Mouse (Mus musculus): Measurements from ENCODE around the gene Aurkb. TPM values are rescaled to one million over a fixed set of nuclear protein-coding genes. Genes with fewer than 3 reads are reported as not detected.
A peak's percentile ranks its signal among the peaks of the same experiment; 100 is the strongest.

Aurkb gene
- polyA plus RNA-seq, 1 experiment from 2014 or later: 171 TPM

DNA sequence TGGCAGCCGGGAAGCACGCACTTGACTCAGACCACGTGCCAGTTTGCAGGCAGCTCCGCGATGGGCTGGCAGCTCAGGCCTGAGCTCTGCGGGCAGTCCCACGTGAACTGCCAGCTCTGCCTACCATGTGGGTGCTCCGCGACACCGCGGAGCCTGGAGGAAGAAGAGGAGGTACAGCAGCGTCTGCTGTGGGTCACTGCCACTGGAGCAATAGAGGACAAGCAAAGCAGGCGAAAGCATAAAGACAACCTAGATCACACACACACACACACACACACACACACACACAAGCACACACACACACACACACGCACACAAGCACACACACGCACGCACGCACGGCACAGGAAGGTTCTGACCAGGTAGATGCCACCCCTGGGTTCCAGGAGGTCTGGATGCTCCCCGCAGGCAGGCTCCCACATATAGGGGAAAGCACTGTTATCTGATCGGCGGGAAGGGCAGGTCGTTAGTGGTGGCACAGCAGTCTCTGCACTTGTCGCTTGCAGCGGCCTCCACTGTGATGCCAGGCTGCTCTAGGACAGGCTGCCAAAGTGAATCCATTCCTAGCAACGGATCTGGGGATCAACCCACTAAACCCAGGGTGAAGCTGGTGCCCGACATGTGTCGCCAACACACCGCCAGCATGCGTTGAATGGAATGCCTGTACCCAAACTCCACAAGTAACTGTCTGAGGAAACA is 20.9 kb downstream of the Aurkb start:
- H3K36me3 ChIP-seq: no peaks in the 10 kb centered on the region
- H3K9ac ChIP-seq (replicated peaks): peak overlapping the region; percentile 51
- peaks cover 7% of the 10 kb centered on the region for H3K27me3 ChIP-seq
- peak overlapping the region; percentile 45 for H3K4me3 ChIP-seq (replicated peaks)
- ATAC-seq (ENCODE audit: insufficient number of reproducible peaks, insufficient read depth, low FRiP score, low TSS enrichment, low read depth): no peak
- peaks cover 23% of the 10 kb centered on the region for H3K4me1 ChIP-seq (replicated peaks)
- no peaks in the 10 kb centered on the region for H3K9me3 ChIP-seq
- H3K4me2 ChIP-seq: peak overlapping the region; percentile 93
- under 1% methylated on average over 28 of the region's 29 CpGs for WGBS
- H3K27ac ChIP-seq: no peak overlapping the region

DNA sequence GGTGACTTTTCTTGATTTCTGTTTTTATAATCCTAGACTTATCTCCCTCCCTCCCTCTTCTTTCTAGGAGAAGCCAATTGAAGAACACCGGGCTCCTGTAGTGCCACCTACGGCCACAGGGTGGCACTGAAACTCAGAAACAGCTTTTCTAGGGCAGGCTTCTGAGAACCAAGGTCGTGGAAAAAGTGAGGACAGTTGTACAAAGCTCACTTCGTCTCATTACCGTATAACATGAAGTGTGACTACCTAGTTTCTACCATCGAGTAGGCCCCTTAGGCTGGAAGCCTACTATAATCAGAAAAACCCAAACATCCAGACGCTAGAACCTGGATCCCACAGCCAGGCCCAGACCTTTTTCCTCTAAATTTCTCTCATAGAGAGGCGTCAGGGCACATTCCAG is 21.5 kb downstream of the Aurkb start:
- 0 out of 2 replicates have a peak overlapping the region, but pooled peaks have one; percentile 47 for H3K27ac ChIP-seq
- no peaks in the 10 kb centered on the region for H3K9me3 ChIP-seq
- WGBS: 10% methylated on average over 8 of the region's 8 CpGs
- peaks cover 4% of the 10 kb centered on the region; the same call in 1 of the 2 replicates for H3K27me3 ChIP-seq
- H3K36me3 ChIP-seq: no peaks in the 10 kb centered on the region
- peak overlapping the region; percentile 45 for H3K4me3 ChIP-seq (replicated peaks)
- no peak overlapping the region for H3K9ac ChIP-seq (replicated peaks)
- no peak for ATAC-seq (ENCODE audit: insufficient number of reproducible peaks, insufficient read depth, low FRiP score, low TSS enrichment, low read depth)
- peak overlapping the region; percentile 93 for H3K4me2 ChIP-seq
- H3K4me1 ChIP-seq (replicated peaks): peaks cover 21% of the 10 kb centered on the region

DNA sequence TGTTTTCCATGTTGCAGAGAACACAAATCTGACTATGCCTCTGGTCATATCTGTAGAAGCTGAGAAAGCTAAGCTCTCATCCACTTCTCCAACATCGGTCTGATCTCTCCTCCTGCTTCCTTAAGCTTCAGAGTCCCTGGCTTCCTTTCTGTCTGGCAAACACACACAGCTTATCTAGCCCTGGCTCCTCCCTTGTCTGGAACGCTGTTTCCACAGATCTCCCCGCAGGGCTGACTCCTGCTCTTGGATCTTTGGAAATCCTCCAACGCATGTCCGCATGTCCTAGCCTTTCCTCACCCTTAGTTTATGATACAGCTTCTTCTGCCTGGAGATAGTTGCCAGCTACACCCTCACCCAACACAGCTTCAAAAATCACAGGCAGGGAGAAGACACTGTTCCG is 22.2 kb downstream of the Aurkb start:
- WGBS: 61% methylated on average over 6 of the region's 6 CpGs
- peaks cover 27% of the 10 kb centered on the region for H3K4me1 ChIP-seq (replicated peaks)
- H3K4me3 ChIP-seq (replicated peaks): no peak overlapping the region

DNA sequence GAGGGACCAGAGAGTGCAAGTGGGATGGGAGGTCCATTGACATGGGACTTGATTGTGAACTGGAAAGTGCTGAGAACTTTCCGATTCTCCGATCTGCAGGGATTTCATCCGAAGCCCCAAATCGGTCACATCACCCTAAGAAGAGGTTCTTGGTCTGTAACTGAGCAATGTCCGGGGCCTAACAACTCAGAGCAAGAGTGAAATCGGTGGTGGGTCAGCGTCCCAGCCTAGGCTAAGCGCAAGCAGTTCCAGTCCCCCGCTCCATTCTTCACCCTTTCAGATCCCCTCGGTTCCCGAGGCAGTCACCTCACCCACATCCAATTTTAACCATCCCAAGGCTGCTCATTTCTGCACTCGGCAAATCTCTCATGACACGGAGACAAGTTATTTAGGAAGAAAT is 24.6 kb downstream of the Aurkb start:
- Histone ChIP-seq H3K27me3 (peaks cover 4% of the 10 kb centered on the region; the same call in 1 of the 2 replicates), H3K4me2 (peak overlapping the region; percentile 84), H3K9ac (replicated peaks) (peak overlapping the region; percentile 81), H3K4me1 (replicated peaks) (peaks cover 41% of the 10 kb centered on the region), H3K4me3 (replicated peaks) (peak overlapping the region; percentile 62), H3K36me3 (no peaks in the 10 kb centered on the region), H3K9me3 (no peaks in the 10 kb centered on the region), H3K27ac (peak overlapping the region; percentile 94)
- WGBS: 1% methylated on average over 13 of the region's 13 CpGs
- ATAC-seq (ENCODE audit: insufficient number of reproducible peaks, insufficient read depth, low FRiP score, low TSS enrichment, low read depth): no peak

More for the DNA sequence above, 22.2 kb downstream of the Aurkb start:
- Histone ChIP-seq H3K9ac (replicated peaks) (no peak overlapping the region), H3K27ac (no peak overlapping the region), H3K9me3 (no peaks in the 10 kb centered on the region), H3K4me2 (no peak overlapping the region), H3K27me3 (peaks cover 4% of the 10 kb centered on the region; the same call in 1 of the 2 replicates), H3K36me3 (no peaks in the 10 kb centered on the region)
- no peak for ATAC-seq (ENCODE audit: insufficient number of reproducible peaks, insufficient read depth, low FRiP score, low TSS enrichment, low read depth)

DNA sequence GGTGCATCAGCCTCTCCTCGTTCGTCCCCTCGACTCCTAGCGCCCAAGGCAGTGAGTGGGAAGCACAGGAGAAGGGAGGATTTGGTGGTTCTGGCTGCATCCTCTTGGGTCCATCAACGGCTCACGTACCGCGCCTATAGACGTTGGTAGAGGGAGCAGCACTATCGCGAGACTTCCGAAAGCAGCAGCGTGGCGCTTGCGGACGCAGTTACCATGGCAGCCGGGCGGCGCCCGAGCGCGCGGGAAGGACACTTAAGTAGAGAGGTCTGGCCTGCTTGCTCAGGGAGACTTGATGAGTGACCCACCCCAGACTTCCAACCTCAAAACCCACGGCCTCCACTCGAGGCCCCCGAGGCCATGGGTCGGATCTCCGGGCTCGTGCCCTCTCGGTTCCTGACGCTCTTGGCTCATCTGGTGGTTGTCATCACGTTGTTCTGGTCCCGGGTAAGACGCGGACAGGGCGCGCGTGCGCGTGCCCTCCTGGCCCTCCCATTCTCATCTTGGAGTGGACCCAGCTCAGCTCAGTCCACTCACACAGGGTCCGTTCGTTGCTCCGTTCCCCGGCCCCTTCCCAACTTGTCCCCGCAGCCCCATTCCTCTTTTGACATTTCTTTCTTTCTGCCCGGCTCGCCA is 25.3 kb downstream of the Aurkb start, which contains the start of gene Tmem107:
Tmem107 (plus strand) TSS at position 217 of the 633 bp plus-strand sequence.
- WGBS: under 1% methylated on average over 47 of the region's 47 CpGs
- Histone ChIP-seq H3K4me1 (replicated peaks) (peaks cover 41% of the 10 kb centered on the region), H3K4me3 (replicated peaks) (peak within 1 kb of the TSS; percentile 62)

DNA sequence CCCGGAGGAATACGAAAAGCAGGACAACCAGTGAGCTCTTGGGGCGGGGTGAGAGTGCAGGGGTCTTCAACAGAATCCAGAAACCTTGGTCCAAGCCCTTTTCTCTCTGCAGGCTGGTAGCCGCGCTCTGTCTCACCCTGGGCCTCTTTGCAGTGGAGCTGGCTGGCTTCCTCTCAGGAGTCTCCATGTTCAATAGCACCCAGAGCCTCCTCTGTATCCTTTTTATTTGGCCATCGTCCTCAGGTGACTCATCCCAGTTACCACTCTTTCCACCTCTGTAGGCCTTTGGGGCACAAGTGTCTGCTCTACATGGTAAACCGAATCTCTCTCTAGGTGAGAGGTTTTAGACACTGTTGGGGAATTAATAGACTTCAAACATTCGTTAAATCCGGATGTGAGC is 25.8 kb downstream of the Aurkb start:
- no peak for ATAC-seq (ENCODE audit: insufficient number of reproducible peaks, insufficient read depth, low FRiP score, low TSS enrichment, low read depth)
- Histone ChIP-seq H3K4me1 (replicated peaks) (peaks cover 36% of the 10 kb centered on the region), H3K4me2 (peak overlapping the region; percentile 84), H3K9ac (replicated peaks) (peak overlapping the region; percentile 81), H3K36me3 (no peaks in the 10 kb centered on the region), H3K27me3 (peaks cover 2% of the 10 kb centered on the region; the same call in 1 of the 2 replicates), H3K9me3 (no peaks in the 10 kb centered on the region), H3K4me3 (replicated peaks) (peak overlapping the region; percentile 62), H3K27ac (peak overlapping the region; percentile 94)
- 24% methylated on average over 9 of the region's 9 CpGs for WGBS

More for the DNA sequence above, 25.3 kb downstream of the Aurkb start, which contains the start of gene Tmem107:
- H3K9ac ChIP-seq (replicated peaks): peak within 1 kb of the TSS; percentile 81
- peak within 1 kb of the TSS; percentile 94 for H3K27ac ChIP-seq
- peak within 1 kb of the TSS; percentile 84 for H3K4me2 ChIP-seq
- peak; percentile 84 for ATAC-seq (ENCODE audit: insufficient number of reproducible peaks, insufficient read depth, low FRiP score, low TSS enrichment, low read depth)
- H3K36me3 ChIP-seq: no peaks in the 10 kb centered on the region
- H3K9me3 ChIP-seq: no peaks in the 10 kb centered on the region
- peaks cover 4% of the 10 kb centered on the region; the same call in 1 of the 2 replicates for H3K27me3 ChIP-seq

DNA sequence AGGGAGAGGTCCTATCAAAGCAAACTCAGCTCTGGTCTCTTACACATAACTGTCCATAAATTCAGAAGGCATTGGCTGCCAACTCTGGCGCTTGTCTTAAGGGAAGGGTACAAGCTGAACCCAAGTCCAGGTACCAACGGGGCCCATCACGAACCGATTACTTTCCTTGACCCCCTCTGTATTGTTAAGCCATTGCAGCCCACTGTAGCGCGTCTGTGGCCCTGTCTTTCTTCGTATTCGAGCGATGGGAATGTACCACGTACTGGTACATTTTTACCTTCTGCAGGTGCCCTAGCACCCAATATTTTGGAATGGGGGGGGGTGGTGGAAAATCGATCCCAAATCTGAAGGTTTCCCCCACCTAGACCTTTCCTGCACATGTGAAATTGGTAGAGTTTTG is 26.8 kb downstream of the Aurkb start:
- H3K4me2 ChIP-seq: peak overlapping the region; percentile 50
- H3K27me3 ChIP-seq: no peaks in the 10 kb centered on the region
- H3K9me3 ChIP-seq: no peaks in the 10 kb centered on the region
- WGBS: 87% methylated on average over 11 of the region's 11 CpGs
- no peaks in the 10 kb centered on the region for H3K36me3 ChIP-seq
- peaks cover 31% of the 10 kb centered on the region for H3K4me1 ChIP-seq (replicated peaks)
- no peak for ATAC-seq (ENCODE audit: insufficient number of reproducible peaks, insufficient read depth, low FRiP score, low TSS enrichment, low read depth)
- peak overlapping the region; percentile 21 for H3K4me3 ChIP-seq (replicated peaks)
- no peak overlapping the region for H3K9ac ChIP-seq (replicated peaks)
- H3K27ac ChIP-seq: no peak overlapping the region

DNA sequence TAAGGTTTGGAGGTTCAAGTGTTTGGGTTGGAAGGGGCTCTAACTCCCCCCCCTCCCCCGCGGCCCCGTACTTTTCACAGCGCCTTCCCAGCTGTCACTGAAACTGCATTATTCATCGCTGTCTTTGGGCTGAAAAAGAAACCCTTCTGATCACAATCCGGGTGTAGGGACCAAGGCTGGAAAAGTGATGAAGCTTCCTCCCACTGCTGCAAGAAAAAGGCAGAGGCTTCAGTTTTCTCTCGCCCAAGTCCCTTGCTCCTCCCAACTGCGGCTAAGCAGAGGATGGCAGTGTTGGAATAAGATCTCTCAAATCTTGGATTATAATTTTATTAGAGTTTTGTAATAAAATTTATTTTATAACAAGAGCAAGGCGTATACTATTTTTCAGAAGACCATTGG is 27.2 kb downstream of the Aurkb start:
- H3K27me3 ChIP-seq: no peaks in the 10 kb centered on the region
- peaks cover 31% of the 10 kb centered on the region for H3K4me1 ChIP-seq (replicated peaks)
- WGBS: 14% methylated on average over 9 of the region's 9 CpGs
- peak overlapping the region; percentile 38; the same call in 1 of the 2 replicates for H3K9ac ChIP-seq (replicated peaks)
- no peak for ATAC-seq (ENCODE audit: insufficient number of reproducible peaks, insufficient read depth, low FRiP score, low TSS enrichment, low read depth)
- H3K4me2 ChIP-seq: peak overlapping the region; percentile 50
- peak overlapping the region; percentile 21 for H3K4me3 ChIP-seq (replicated peaks)
- peak overlapping the region; percentile 86 for H3K27ac ChIP-seq
- H3K9me3 ChIP-seq: no peaks in the 10 kb centered on the region
- no peaks in the 10 kb centered on the region for H3K36me3 ChIP-seq

DNA sequence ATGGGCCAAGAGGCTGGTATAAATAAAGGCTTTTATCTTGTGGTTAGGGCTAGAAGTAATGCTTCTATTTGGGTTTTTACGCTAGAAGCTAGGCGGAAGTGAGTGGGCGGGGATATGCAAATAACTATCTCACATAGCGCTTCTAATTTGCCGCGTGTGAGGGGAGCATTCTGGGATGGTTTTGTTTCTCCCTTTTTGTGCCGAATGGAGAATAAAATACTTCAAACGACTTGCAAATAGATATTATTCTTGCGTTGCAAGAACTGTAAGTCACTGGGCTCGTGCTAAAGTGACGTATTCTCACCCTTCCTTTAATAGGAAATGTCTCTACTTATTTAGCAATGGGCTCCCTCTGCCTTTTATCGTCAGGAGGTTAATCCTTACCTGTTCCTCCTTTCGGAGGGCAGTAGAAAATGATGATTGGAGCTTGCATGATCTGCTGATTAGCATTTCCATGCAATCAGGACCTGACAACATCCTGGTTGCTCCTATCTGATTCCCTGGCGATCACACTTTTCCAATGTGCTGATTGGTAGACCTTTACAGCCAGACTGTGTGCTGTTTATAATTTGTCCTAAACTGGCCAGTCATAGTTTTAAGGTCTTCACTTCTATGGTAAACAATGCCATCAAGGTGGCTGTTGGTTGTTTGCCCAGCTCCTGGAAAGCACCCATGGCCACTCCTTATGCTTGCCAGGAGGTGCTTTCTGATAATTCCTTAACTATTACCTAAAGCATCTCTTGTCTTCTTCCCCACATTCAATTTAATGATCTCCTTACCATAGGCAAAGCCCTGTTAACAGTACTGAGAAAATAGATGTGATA is 27.8 kb downstream of the Aurkb start:
- H3K4me1 ChIP-seq (replicated peaks): peaks cover 37% of the 10 kb centered on the region
- H3K27me3 ChIP-seq: no peaks in the 10 kb centered on the region
- no peaks in the 10 kb centered on the region for H3K36me3 ChIP-seq
- no peaks in the 10 kb centered on the region for H3K9me3 ChIP-seq
- H3K4me2 ChIP-seq: peak overlapping the region; percentile 50
- peak overlapping the region; percentile 21 for H3K4me3 ChIP-seq (replicated peaks)
- peak; percentile 52; the same call in 1 of the 2 replicates for ATAC-seq (ENCODE audit: insufficient number of reproducible peaks, insufficient read depth, low FRiP score, low TSS enrichment, low read depth)
- H3K9ac ChIP-seq (replicated peaks): 0 out of 2 replicates have a peak overlapping the region, but pooled peaks have one; percentile 37
- peak overlapping the region; percentile 86 for H3K27ac ChIP-seq
- under 1% methylated on average over 14 of the region's 14 CpGs for WGBS

DNA sequence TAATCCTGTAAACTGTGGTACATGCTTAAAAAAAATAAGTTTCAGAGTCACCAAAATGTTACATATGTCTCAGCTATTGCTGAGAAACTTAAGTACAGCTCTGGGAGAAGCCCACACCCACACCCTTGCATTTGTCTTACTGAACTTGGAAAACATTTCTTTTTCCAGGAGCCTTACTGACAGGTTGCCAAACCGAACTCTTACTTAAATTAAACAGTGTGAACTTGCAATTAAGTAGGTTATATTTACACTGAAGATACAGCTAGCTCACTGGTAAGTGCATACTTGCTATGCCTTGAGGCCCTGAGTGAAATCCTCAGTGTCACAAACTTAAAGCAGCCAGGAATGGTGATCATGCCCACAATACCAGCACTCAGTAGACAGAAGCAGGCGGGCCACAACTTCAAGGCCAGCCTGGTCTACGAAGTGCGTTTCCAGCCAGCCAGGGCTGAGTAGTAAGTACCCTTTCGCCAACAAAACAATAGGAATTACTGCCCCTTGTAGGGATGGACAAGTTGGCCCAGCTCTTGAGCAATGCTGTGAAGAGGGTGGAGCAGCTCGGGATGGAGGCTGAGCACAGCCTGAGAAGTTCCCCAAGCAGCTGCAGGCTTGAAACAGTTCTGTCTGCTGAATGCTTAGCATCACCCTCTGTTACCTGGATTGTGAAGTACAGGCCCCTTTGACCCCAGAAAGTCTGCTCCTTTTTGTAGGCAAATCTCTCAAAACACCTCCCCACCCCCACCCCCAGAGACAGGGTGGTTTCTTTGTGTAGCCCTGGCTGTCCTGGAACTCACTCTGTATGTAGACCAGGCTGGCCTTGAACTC is 28.7 kb downstream of the Aurkb start:
- no peak overlapping the region for H3K4me3 ChIP-seq (replicated peaks)
- H3K27me3 ChIP-seq: no peaks in the 10 kb centered on the region
- H3K9ac ChIP-seq (replicated peaks): no peak overlapping the region
- ATAC-seq (ENCODE audit: insufficient number of reproducible peaks, insufficient read depth, low FRiP score, low TSS enrichment, low read depth): no peak
- peaks cover 43% of the 10 kb centered on the region for H3K4me1 ChIP-seq (replicated peaks)
- H3K4me2 ChIP-seq: no peak overlapping the region
- WGBS: 43% methylated on average over 6 of the region's 6 CpGs
- no peaks in the 10 kb centered on the region for H3K36me3 ChIP-seq
- H3K9me3 ChIP-seq: no peaks in the 10 kb centered on the region
- H3K27ac ChIP-seq: peak overlapping the region; percentile 86

Measured in limb, embryonic 12.5 days (tissue).